Mouse (Mus musculus): ENCODE data around the gene Glo1. TPM values are rescaled to one million over a fixed set of nuclear protein-coding genes. Genes with fewer than 3 reads are reported as not detected.

The Glo1 gene
- polyA plus RNA-seq, 1 experiment from 2014 or later: 172 TPM

DNA sequence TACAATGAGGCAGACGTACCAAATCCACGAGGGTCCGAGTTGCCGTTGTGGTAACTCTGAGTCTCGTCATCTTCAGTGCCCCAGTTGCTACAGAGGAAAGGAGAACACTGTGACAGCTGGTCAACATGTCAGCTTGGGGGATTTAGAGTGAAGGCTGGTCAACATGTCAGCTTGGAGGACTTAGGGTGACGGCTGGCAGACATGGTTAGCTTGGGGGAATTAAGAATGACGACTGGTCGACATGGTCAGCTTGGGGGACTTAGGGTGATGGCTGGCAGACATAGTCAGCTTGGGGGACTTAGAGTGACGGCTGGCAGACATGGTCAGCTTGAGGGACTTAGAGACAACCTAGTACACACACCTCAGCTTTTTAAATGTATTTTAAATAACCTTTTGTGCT lies 28.9 kb downstream of the Glo1 start:
- Histone ChIP-seq H3K4me2 (ENCODE audit: low read length) (no peak overlapping the region), H3K36me3 (ENCODE audit: control insufficient read depth, insufficient read depth, low read length) (peaks cover 15% of the 10 kb centered on the region), H3K9me3 (ENCODE audit: control insufficient read depth, low read length) (peaks cover 3% of the 10 kb centered on the region; the same call in 1 of the 2 replicates), H3K27me3 (replicated peaks; ENCODE audit: control insufficient read depth, insufficient read depth, low read length) (no peaks in the 10 kb centered on the region), H3K9ac (ENCODE audit: low read depth, low read length) (no peak overlapping the region), H3K4me3 (ENCODE audit: low read length) (no peak overlapping the region), H3K4me1 (ENCODE audit: control insufficient read depth, insufficient read depth, low read depth, low read length) (no peaks in the 10 kb centered on the region), H3K27ac (ENCODE audit: low read depth, low read length) (no peak overlapping the region)
- 96% methylated on average over 9 of the region's 9 CpGs for WGBS
- no peak for ATAC-seq

- Histone ChIP-seq H3K9me3 (ENCODE audit: control insufficient read depth, low read length) (peaks cover 3% of the 10 kb centered on the region; the same call in 1 of the 2 replicates), H3K4me3 (ENCODE audit: low read length) (no peak overlapping the region), H3K4me1 (ENCODE audit: control insufficient read depth, insufficient read depth, low read depth, low read length) (no peaks in the 10 kb centered on the region), H3K36me3 (ENCODE audit: control insufficient read depth, insufficient read depth, low read length) (peaks cover 10% of the 10 kb centered on the region), H3K27ac (ENCODE audit: low read depth, low read length) (no peak overlapping the region), H3K4me2 (ENCODE audit: low read length) (no peak overlapping the region), H3K27me3 (replicated peaks; ENCODE audit: control insufficient read depth, insufficient read depth, low read length) (no peaks in the 10 kb centered on the region), H3K9ac (ENCODE audit: low read depth, low read length) (no peak overlapping the region)
- WGBS: 53% methylated on average over 6 of the region's 6 CpGs
- no peak for ATAC-seq
Observed at GRCm38 (mm10) chr17:30594846-30595245, 31.8 kb downstream of the Glo1 start.

DNA sequence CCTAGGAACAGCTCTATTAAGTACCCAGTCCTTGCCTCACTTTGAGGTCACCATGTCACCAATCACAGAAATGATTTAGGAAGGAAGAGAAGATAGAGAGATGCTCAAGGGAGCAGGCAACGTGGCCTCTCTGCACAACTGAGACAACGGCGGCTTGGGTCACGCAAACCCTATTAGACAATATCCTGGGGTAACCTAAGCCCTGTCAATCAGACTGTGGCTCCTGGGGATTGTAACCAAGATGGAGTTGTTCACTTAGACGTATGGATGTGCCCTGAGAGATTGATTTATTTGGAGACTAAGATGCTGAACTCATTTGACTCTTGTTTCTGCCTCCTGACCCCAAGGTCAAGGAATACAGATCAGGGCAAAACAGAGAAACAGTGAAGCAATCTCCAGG lies 32.3 kb downstream of the Glo1 start:
- H3K36me3 ChIP-seq (ENCODE audit: control insufficient read depth, insufficient read depth, low read length): peaks cover 10% of the 10 kb centered on the region
- no peak overlapping the region for H3K4me2 ChIP-seq (ENCODE audit: low read length)
- H3K4me3 ChIP-seq (ENCODE audit: low read length): no peak overlapping the region
- no peak overlapping the region for H3K27ac ChIP-seq (ENCODE audit: low read depth, low read length)
- no peaks in the 10 kb centered on the region for H3K27me3 ChIP-seq (replicated peaks; ENCODE audit: control insufficient read depth, insufficient read depth, low read length)
- H3K9me3 ChIP-seq (ENCODE audit: control insufficient read depth, low read length): peaks cover 3% of the 10 kb centered on the region; the same call in 1 of the 2 replicates
- ATAC-seq: no peak
- H3K9ac ChIP-seq (ENCODE audit: low read depth, low read length): no peak overlapping the region
- no peaks in the 10 kb centered on the region for H3K4me1 ChIP-seq (ENCODE audit: control insufficient read depth, insufficient read depth, low read depth, low read length)
- whole genome bisulfite sequencing: 49% methylated on average over 5 of the region's 5 CpGs

GRCm38 (mm10) chr17:30590417-30591198 lies 36.1 kb downstream of the Glo1 start:
- H3K4me2 ChIP-seq (ENCODE audit: low read length): 0 out of 2 replicates have a peak overlapping the region, but pooled peaks have one; percentile 9
- ATAC-seq: peak; percentile 45; the same call in 1 of the 2 replicates
- H3K4me3 ChIP-seq (ENCODE audit: low read length): no peak overlapping the region
- H3K9me3 ChIP-seq (ENCODE audit: control insufficient read depth, low read length): no peaks in the 10 kb centered on the region
- no peak overlapping the region for H3K27ac ChIP-seq (ENCODE audit: low read depth, low read length)
- no peaks in the 10 kb centered on the region for H3K27me3 ChIP-seq (replicated peaks; ENCODE audit: control insufficient read depth, insufficient read depth, low read length)
- no peaks in the 10 kb centered on the region for H3K4me1 ChIP-seq (ENCODE audit: control insufficient read depth, insufficient read depth, low read depth, low read length)
- H3K9ac ChIP-seq (ENCODE audit: low read depth, low read length): no peak overlapping the region
- peaks cover 3% of the 10 kb centered on the region; the same call in 1 of the 2 replicates for H3K36me3 ChIP-seq (ENCODE audit: control insufficient read depth, insufficient read depth, low read length)
- WGBS: 26% methylated on average over 17 of the region's 17 CpGs

GRCm38 (mm10) chr17:30583258-30584001 lies 43.2 kb downstream of the Glo1 start:
- no peak for ATAC-seq
- Histone ChIP-seq H3K27me3 (replicated peaks; ENCODE audit: control insufficient read depth, insufficient read depth, low read length) (no peaks in the 10 kb centered on the region), H3K9ac (ENCODE audit: low read depth, low read length) (no peak overlapping the region), H3K4me2 (ENCODE audit: low read length) (no peak overlapping the region), H3K9me3 (ENCODE audit: control insufficient read depth, low read length) (no peaks in the 10 kb centered on the region), H3K36me3 (ENCODE audit: control insufficient read depth, insufficient read depth, low read length) (no peaks in the 10 kb centered on the region), H3K4me1 (ENCODE audit: control insufficient read depth, insufficient read depth, low read depth, low read length) (no peaks in the 10 kb centered on the region), H3K4me3 (ENCODE audit: low read length) (no peak overlapping the region), H3K27ac (ENCODE audit: low read depth, low read length) (no peak overlapping the region)
- 85% methylated on average over 2 of the region's 2 CpGs for WGBS

DNA sequence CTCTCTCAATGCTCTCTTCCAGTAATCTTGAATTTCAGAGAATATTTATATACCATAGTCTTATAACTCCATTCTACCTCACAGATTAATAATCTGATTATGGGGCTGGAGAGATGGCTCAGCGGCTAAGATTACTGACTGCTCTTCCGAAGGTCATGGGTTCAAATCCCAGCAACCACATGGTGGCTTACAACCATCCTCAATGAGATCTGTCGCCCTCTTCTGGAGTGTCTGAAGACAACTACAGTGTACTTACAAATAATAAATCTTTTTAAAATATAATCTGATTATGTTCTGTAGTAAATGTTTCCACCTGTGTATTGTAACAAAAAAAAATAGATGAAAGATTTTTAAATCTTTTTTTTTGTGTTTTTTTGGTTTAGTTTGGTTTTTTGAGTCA lies 44.4 kb downstream of the Glo1 start:
- Histone ChIP-seq H3K4me3 (ENCODE audit: low read length) (no peak overlapping the region), H3K36me3 (ENCODE audit: control insufficient read depth, insufficient read depth, low read length) (no peaks in the 10 kb centered on the region), H3K4me2 (ENCODE audit: low read length) (no peak overlapping the region), H3K27ac (ENCODE audit: low read depth, low read length) (no peak overlapping the region), H3K9ac (ENCODE audit: low read depth, low read length) (no peak overlapping the region), H3K4me1 (ENCODE audit: control insufficient read depth, insufficient read depth, low read depth, low read length) (no peaks in the 10 kb centered on the region), H3K27me3 (replicated peaks; ENCODE audit: control insufficient read depth, insufficient read depth, low read length) (no peaks in the 10 kb centered on the region), H3K9me3 (ENCODE audit: control insufficient read depth, low read length) (no peaks in the 10 kb centered on the region)
- ATAC-seq: no peak
- WGBS: 86% methylated on average over 3 of the region's 3 CpGs

DNA sequence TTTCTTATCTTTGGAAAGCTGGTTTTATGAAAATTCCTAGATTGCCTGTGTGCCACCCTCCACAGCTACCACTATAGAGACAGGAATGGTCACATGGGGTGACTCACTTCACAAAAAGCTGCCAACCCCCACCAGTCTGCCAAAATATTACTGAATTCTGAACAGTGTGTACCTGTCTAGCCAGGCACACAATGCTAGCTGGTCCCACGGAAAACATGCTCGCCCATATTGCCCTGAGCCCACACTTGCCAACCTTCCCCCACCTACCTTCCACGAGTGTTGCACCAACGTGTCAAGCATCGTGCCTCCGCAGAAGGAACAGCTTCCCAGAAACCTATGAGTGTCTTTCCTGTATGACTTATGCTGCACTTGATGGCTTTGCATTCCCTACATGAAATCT lies 45.5 kb downstream of the Glo1 start:
- H3K27ac ChIP-seq (ENCODE audit: low read depth, low read length): no peak overlapping the region
- no peaks in the 10 kb centered on the region for H3K9me3 ChIP-seq (ENCODE audit: control insufficient read depth, low read length)
- H3K36me3 ChIP-seq (ENCODE audit: control insufficient read depth, insufficient read depth, low read length): no peaks in the 10 kb centered on the region
- WGBS: 88% methylated on average over 6 of the region's 6 CpGs
- no peak for ATAC-seq
- H3K4me3 ChIP-seq (ENCODE audit: low read length): no peak overlapping the region
- no peaks in the 10 kb centered on the region for H3K27me3 ChIP-seq (replicated peaks; ENCODE audit: control insufficient read depth, insufficient read depth, low read length)
- H3K4me2 ChIP-seq (ENCODE audit: low read length): no peak overlapping the region
- H3K9ac ChIP-seq (ENCODE audit: low read depth, low read length): no peak overlapping the region
- H3K4me1 ChIP-seq (ENCODE audit: control insufficient read depth, insufficient read depth, low read depth, low read length): peaks cover 5% of the 10 kb centered on the region; the same call in 1 of the 2 replicates

- peaks cover 5% of the 10 kb centered on the region; the same call in 1 of the 2 replicates for H3K4me1 ChIP-seq (ENCODE audit: control insufficient read depth, insufficient read depth, low read depth, low read length)
- WGBS: 79% methylated on average over 1 of the region's 1 CpGs
- H3K4me3 ChIP-seq (ENCODE audit: low read length): no peak overlapping the region
- H3K9ac ChIP-seq (ENCODE audit: low read depth, low read length): no peak overlapping the region
- no peaks in the 10 kb centered on the region for H3K36me3 ChIP-seq (ENCODE audit: control insufficient read depth, insufficient read depth, low read length)
- H3K9me3 ChIP-seq (ENCODE audit: control insufficient read depth, low read length): no peaks in the 10 kb centered on the region
- no peak for ATAC-seq
- no peaks in the 10 kb centered on the region for H3K27me3 ChIP-seq (replicated peaks; ENCODE audit: control insufficient read depth, insufficient read depth, low read length)
- H3K27ac ChIP-seq (ENCODE audit: low read depth, low read length): no peak overlapping the region
- H3K4me2 ChIP-seq (ENCODE audit: low read length): no peak overlapping the region
Observed at GRCm38 (mm10) chr17:30580781-30581180, 45.9 kb downstream of the Glo1 start.

- peaks cover 17% of the 10 kb centered on the region for H3K4me1 ChIP-seq (ENCODE audit: control insufficient read depth, insufficient read depth, low read depth, low read length)
- no peaks in the 10 kb centered on the region for H3K36me3 ChIP-seq (ENCODE audit: control insufficient read depth, insufficient read depth, low read length)
- peak overlapping the region; percentile 86 for H3K9ac ChIP-seq (ENCODE audit: low read depth, low read length)
- H3K9me3 ChIP-seq (ENCODE audit: control insufficient read depth, low read length): no peaks in the 10 kb centered on the region
- ATAC-seq: no peak
- 59% methylated on average over 12 of the region's 12 CpGs for WGBS
- peak overlapping the region; percentile 93 for H3K27ac ChIP-seq (ENCODE audit: low read depth, low read length)
- H3K4me2 ChIP-seq (ENCODE audit: low read length): peak overlapping the region; percentile 71
- no peaks in the 10 kb centered on the region for H3K27me3 ChIP-seq (replicated peaks; ENCODE audit: control insufficient read depth, insufficient read depth, low read length)
- H3K4me3 ChIP-seq (ENCODE audit: low read length): peak overlapping the region; percentile 76
Observed at GRCm38 (mm10) chr17:30576946-30577345, 49.7 kb downstream of the Glo1 start.
